Mouse (Mus musculus) liver, adult 2 months (tissue): Measurements from ENCODE around the gene Lmtk3.

Experiments
- CTCF ChIP-seq: fragments of 200-500 bp; IDR thresholded peaks from 2 replicates; pipeline ENCODE4 v1.5.1; 2011; ENCODE audit warnings: low read depth, low read length, control low read depth
- POLR2A ChIP-seq: fragments of 200-500 bp; IDR thresholded peaks from 2 replicates; pipeline ENCODE4 v1.6.1; 2011; ENCODE audit warnings: low read length, control low read depth; ENCODE audit not compliant: insufficient read depth; ENCODE audit errors: extremely low read depth

GRCm38 (mm10) chr7:45800001-45800400 is 16.5 kb downstream of the Lmtk3 start:
- TF ChIP-seq POLR2A (no peak), CTCF (no peak)
